Mouse (Mus musculus) cerebellum, adult 9-10 months (tissue): ENCODE data around the gene Ndufaf2.

Experiments
- DNase-seq: peaks from one replicate; pipeline ENCODE4 v3.0.0; 2022

The Ndufaf2 gene

GRCm38 (mm10) chr13:107959891-107960290, 198.5 kb downstream of the Ndufaf2 start:
- no peak for DNase-seq

GRCm38 (mm10) chr13:107956246-107956645, 202.2 kb downstream of the Ndufaf2 start:
- no peak for DNase-seq

DNA sequence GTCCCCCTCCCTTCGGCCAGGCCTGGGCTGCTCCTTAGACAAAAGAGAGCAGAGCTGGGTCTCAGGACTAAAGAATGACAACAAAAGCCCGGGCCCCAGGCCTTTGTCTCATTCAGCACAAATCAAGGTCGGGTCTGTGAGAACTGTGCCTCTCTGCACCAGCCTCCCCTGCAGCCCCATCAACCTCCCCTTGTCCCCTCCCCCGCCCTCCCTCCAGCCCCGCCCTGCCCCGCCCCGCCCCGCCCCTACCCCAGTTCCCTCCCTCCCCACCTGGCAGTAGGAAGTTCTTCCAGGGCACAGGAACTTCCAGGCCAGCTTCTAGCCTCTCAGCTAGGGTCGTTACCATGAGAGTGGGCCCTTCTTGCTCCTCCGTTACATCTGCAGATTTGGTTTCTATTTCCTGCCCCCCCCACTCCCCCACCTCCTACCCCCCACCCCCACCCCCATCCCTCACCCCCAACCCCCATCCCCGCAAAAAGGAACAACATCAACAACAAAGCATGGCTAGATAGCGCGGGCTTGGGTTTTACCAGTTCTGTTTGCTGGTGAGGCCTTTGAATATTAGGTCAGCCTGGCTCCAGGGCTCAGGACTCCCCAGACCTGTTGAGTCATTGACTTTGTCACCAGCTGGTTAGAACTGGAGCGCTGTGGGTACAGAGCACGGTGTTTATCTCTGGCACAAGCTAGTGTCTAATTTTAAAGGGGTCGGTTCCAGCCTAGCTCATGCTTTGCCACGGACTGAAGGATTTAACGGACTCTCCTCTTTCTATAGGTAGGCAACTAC, 202.9 kb downstream of the Ndufaf2 start:
- no peak for DNase-seq

DNA sequence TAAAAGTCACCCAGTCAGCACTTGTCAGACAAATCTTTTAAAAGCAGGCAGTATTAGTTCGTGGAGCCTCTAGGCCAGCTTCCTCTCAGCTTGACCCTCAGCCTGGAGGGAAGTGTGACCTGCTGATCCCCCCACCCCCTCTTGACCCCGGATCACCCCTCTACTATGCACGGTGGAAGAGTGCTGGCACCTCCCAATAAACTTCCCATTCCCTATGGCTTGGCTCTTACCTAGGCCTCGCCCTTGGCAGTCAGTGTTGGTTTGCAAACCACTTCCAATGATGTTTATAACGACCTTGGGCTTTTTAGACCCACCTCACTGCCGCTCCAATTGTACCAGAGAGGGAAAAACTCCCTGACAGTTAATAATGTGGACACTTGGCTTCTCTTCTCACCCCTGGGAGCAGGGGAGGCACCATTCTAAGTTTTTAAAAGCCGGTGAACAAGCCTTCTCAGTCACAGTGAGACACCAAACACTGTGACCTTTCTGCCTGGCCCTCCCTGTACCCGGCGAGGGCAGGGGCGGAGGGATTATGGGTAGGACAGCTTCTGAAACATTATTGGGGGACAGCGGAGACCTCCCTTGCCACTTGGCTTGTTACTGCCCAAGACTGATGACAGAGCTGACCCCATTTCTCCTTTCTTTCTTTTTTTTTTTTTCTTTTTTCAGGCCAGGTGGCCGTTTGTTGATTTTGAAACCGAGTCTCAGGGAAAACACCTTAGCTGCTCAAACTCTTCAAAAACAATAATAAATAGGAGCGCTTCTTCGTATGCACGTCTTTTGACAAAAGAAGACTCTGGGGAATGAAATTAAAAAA, 203.8 kb downstream of the Ndufaf2 start:
- DNase-seq = no peak

DNA sequence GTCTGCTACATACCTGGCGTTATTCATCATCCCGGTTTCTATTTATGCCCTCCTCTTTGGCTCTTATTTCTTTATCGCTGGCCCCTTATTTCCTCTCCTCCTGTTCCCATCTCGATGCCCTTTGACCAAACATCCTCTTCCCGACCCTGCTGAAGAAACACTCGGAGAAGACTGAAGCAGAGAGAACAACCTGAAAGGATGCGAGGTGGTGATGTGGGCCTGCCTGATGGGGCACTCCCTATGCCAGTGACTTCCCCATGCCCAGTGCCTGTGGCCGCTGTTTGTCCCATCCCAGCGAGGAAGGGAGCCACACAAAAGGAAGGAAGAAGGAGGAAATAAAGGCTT, 204.4 kb downstream of the Ndufaf2 start:
- DNase-seq = no peak
